Mouse (Mus musculus) neural tube, embryonic 12.5 days (tissue): ENCODE data around the gene Cd68. TPM values are rescaled to one million over a fixed set of nuclear protein-coding genes. Genes with fewer than 3 reads are reported as not detected.

ENCODE experiments used
- ATAC-seq: fragments of 200-750 bp; cut with Nextera tagmentation; 2 replicates; pipeline ENCODE4 v1.8.0; 2017; ENCODE audit warnings: low read depth, mild to moderate bottlenecking, moderate TSS enrichment, moderate library complexity; ENCODE audit not compliant: low FRiP score
- H3K27ac ChIP-seq: fragments of 300-500 bp; sonication (generic); 2 replicates; pipeline ENCODE4 v1.5.1; 2016
- H3K27me3 ChIP-seq: fragments of 300-500 bp; sonication (generic); replicated peaks from 2 replicates; pipeline ENCODE4 v1.6.1; 2016; ENCODE audit warnings: mild to moderate bottlenecking
- H3K36me3 ChIP-seq: fragments of 300-500 bp; sonication (generic); 2 replicates; pipeline ENCODE4 v1.6.1; 2016; ENCODE audit warnings: mild to moderate bottlenecking
- H3K4me1 ChIP-seq: fragments of 300-500 bp; sonication (generic); 2 replicates; pipeline ENCODE4 v1.6.1; 2016
- H3K4me2 ChIP-seq: fragments of 300-500 bp; sonication (generic); replicated peaks from 2 replicates; pipeline ENCODE4 v1.6.1; 2016; ENCODE audit warnings: mild to moderate bottlenecking
- H3K4me3 ChIP-seq: fragments of 300-500 bp; sonication (generic); 2 replicates; pipeline ENCODE4 v1.5.1; 2016
- H3K9ac ChIP-seq: fragments of 300-500 bp; sonication (generic); 2 replicates; pipeline ENCODE4 v1.6.1; 2016; ENCODE audit warnings: mild to moderate bottlenecking
- H3K9me3 ChIP-seq: fragments of 300-500 bp; sonication (generic); 2 replicates; pipeline ENCODE4 v1.6.1; 2016; ENCODE audit warnings: mild to moderate bottlenecking
- WGBS: fragments of 180-500 bp; shearing (Covaris S2); methylation state at CpG from one replicate; pipeline ENCODE4 v1.1.7; 2016; 5-methylcytosine and 5-hydroxymethylcytosine counted together
- polyA plus RNA-seq: library from polyadenylated mRNA; unstranded; fragments of >200 nt; fragmentation: Nextera tagmentation; extraction: Ambion mirVana; gene quantifications from 2 replicates; pipeline ENCODE4 v1.2.1, GENCODE M21; 2016

Gene Cd68
- polyA plus RNA-seq, 1 experiment from 2014 or later = 8.0 TPM

- ATAC-seq = no peak
- H3K4me3 ChIP-seq = no peak overlapping the region
- H3K9ac ChIP-seq = no peak overlapping the region
- H3K27ac ChIP-seq = no peak overlapping the region
- no peaks in the 10 kb centered on the region for H3K9me3 ChIP-seq
- H3K4me1 ChIP-seq = 0 out of 2 replicates have a peak, but pooled peaks cover 1% of the 10 kb centered on the region
- 87% methylated on average over 1 of the region's 1 CpGs for WGBS
- no peak overlapping the region for H3K4me2 ChIP-seq
- 0 out of 2 replicates have a peak, but pooled peaks cover 2% of the 10 kb centered on the region for H3K27me3 ChIP-seq
- no peaks in the 10 kb centered on the region for H3K36me3 ChIP-seq
Measured at GRCm38 (mm10) chr11:69689891-69690290, 23.9 kb upstream of the Cd68 start.

DNA sequence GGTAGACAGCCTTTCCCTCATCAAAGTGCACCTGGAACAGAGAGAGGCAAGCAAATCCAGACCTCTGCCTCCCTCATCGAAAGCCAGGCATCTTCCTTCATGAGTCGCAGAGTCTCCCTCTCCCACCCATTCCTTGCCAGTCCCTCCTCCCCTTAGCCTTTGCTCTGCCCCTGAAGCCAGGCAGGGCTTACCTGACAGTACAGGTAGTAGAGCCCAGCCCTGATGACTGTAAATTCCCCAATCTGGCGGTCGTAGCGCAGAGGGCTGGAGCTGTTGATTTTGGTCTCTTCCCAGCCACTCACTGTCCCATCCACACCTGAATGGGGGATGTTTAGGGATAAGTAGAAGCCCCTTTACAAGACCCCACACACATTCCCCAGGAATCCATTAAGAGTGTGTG, 21.1 kb upstream of the Cd68 start:
- H3K9ac ChIP-seq = no peak overlapping the region
- H3K4me3 ChIP-seq = no peak overlapping the region
- H3K27ac ChIP-seq = no peak overlapping the region
- H3K9me3 ChIP-seq = no peaks in the 10 kb centered on the region
- ATAC-seq = no peak
- WGBS = 65% methylated on average over 5 of the region's 5 CpGs
- H3K4me1 ChIP-seq = peaks cover 5% of the 10 kb centered on the region
- no peaks in the 10 kb centered on the region for H3K27me3 ChIP-seq
- no peak overlapping the region for H3K4me2 ChIP-seq
- no peaks in the 10 kb centered on the region for H3K36me3 ChIP-seq

DNA sequence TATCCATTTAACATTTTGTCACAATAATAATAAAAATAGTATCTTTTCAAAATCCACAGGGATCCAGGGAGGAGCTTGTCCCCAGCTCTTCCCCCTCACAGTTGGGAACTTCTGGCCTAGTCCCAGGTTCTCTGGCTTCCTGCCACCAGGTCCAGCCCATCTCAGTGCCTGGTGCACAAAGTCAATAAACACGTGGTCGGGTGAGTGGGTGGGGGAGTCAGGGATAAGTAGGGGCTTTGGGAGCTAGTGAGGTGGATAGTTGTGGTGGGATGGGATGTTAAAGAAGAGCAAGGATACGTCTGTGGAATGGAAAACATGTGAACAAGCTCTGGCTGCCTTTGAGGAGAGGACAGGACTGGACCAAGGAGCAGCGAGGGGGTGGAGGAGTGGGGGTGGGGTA, 20.4 kb upstream of the Cd68 start:
- 28% methylated on average over 4 of the region's 4 CpGs for WGBS
- ATAC-seq = no peak
- H3K4me1 ChIP-seq = peaks cover 5% of the 10 kb centered on the region
- no peaks in the 10 kb centered on the region for H3K27me3 ChIP-seq
- H3K27ac ChIP-seq = no peak overlapping the region
- no peak overlapping the region for H3K4me2 ChIP-seq
- no peak overlapping the region for H3K4me3 ChIP-seq
- H3K36me3 ChIP-seq = no peaks in the 10 kb centered on the region
- H3K9me3 ChIP-seq = no peaks in the 10 kb centered on the region
- H3K9ac ChIP-seq = no peak overlapping the region

DNA sequence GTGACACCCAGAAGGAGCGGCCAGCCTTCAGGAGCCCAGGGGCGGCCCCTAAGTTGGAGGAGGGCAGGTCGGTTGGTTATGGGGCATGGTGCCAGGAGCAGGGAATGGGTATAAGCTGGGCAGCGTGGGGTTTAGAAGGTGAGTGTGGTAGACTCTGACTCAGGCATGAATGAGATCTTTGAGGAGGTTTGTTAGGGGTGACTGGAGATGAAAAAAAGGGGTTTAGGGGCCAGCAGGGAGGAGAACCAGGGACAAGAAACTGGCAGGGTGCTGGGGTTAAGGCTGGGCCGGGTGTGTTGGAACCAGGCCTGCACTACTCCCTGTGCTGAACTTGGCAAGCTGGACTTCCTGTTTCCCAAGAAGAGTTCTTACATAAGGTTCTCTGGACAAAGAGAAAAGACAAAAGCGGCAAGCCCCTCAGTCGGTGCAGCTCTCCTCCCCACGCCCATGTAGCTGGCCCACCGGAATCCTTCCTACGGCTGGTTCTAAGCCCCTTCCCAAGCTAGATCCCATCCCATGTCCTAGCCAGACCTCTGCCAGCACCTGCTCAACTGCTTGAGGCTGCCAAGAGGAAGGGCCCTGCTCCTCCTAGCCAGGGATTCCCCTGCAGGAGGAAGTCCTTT, 19.7 kb upstream of the Cd68 start, which contains the start of gene Tnfsf13:
Tnfsf13 (minus strand) TSS at position 259 of the 623 bp plus-strand sequence.
- Histone ChIP-seq H3K4me3 (no peak within 1 kb of the TSS), H3K9me3 (no peaks in the 10 kb centered on the region), H3K27ac (no peak within 1 kb of the TSS), H3K36me3 (no peaks in the 10 kb centered on the region), H3K4me2 (no peak within 1 kb of the TSS), H3K4me1 (peaks cover 11% of the 10 kb centered on the region), H3K9ac (no peak within 1 kb of the TSS), H3K27me3 (no peaks in the 10 kb centered on the region)
- ATAC-seq = no peak
- WGBS = 79% methylated on average over 10 of the region's 10 CpGs

- H3K36me3 ChIP-seq = peaks cover 6% of the 10 kb centered on the region
- peaks cover 18% of the 10 kb centered on the region for H3K4me1 ChIP-seq
- H3K4me3 ChIP-seq = no peak overlapping the region
- WGBS = 80% methylated on average over 6 of the region's 6 CpGs
- no peak for ATAC-seq
- no peaks in the 10 kb centered on the region for H3K27me3 ChIP-seq
- H3K4me2 ChIP-seq = no peak overlapping the region
- no peak overlapping the region for H3K9ac ChIP-seq
- H3K9me3 ChIP-seq = no peaks in the 10 kb centered on the region
- no peak overlapping the region for H3K27ac ChIP-seq
Measured at GRCm38 (mm10) chr11:69684936-69685335, 19.0 kb upstream of the Cd68 start.

DNA sequence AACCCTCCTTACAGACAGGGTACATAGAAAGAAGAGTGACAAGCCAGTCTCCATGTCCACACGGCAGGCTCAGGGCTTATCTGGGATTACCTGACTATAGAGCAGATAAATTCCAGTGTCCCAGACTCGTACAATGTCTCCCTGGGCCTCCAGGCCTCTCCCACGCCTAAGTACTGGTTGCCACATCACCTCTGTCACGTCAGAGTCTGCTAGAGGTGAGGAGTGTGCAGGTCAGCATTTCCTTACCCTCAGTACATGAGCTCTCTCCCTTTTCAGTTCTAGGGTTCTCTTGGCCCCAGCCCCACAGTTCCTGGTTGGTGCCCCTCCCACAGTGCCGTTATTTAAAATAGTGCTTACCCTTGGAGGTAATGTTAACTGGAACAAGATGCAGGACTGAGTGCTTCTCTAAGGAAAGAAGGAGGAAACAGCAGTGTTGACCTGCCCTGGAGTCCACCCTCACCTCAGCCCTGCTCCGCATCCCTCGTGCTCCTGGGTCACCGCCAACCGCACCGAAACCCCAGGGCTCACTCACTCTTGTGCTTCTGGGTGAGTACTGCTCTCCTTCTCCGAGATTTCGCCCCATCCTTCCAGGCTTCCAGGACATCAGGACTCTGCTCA, 18.3 kb upstream of the Cd68 start:
- no peak overlapping the region for H3K4me2 ChIP-seq
- H3K9ac ChIP-seq = no peak overlapping the region
- no peak overlapping the region for H3K27ac ChIP-seq
- ATAC-seq = no peak
- peaks cover 10% of the 10 kb centered on the region for H3K36me3 ChIP-seq
- H3K27me3 ChIP-seq = no peaks in the 10 kb centered on the region
- H3K4me3 ChIP-seq = no peak overlapping the region
- peaks cover 23% of the 10 kb centered on the region for H3K4me1 ChIP-seq
- 83% methylated on average over 12 of the region's 12 CpGs for WGBS
- H3K9me3 ChIP-seq = no peaks in the 10 kb centered on the region

DNA sequence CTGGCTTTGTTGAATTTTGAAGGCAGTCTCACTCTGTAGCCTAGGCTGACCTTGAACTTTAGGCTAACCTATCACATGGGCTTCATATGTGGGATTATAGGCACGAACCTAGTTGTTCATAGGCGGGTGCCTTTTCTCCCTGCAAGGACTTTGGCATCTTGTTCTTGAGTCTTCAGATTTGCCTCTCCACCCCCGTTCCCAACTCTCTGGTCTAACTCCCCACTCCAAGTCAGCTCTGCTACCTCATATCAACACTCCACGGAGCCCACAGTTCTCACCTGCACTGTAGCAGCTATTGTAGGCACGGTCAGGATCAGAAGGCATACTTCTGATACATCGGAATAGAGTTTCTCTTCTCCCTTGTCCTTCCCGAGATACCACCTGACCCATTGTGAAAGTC, 17.6 kb upstream of the Cd68 start:
- 88% methylated on average over 7 of the region's 7 CpGs for WGBS
- H3K27ac ChIP-seq = no peak overlapping the region
- H3K4me2 ChIP-seq = no peak overlapping the region
- H3K4me1 ChIP-seq = peaks cover 23% of the 10 kb centered on the region
- H3K4me3 ChIP-seq = no peak overlapping the region
- ATAC-seq = no peak
- H3K9me3 ChIP-seq = no peaks in the 10 kb centered on the region
- no peaks in the 10 kb centered on the region for H3K27me3 ChIP-seq
- H3K36me3 ChIP-seq = peaks cover 17% of the 10 kb centered on the region
- H3K9ac ChIP-seq = no peak overlapping the region

- peaks cover 23% of the 10 kb centered on the region for H3K4me1 ChIP-seq
Measured at GRCm38 (mm10) chr11:69682840-69683533, 17.0 kb upstream of the Cd68 start.

DNA sequence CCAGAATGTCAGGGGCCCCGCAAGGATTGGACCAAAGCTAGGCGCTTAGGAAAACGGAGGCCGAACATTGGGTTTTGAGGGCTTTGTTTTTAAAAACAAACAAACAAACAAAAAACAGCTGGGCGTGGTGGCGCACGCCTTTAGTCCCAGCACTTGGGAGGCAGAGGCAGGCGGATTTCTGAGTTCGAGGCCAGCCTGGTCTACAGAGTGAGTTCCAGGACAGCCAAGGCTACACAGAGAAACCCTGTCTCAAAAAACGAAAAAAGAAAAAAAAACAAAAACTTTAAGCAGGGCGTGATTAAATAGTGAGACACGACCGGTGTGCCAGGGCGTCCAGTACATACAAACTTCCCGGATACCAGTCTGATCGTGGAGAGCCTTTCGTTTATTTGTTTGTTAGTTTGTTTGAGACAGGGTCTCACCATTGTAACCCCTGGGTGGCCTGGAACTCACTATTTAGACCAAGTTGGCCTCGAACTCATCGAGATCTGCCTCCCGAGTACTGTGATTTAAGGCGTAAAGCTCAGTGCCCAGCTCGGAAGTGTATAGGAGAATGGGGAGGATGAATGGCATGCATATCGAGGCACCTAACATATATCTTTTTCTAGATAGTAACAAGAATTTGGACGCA, 16.4 kb upstream of the Cd68 start:
- ATAC-seq = peak; percentile 19
- peaks cover 28% of the 10 kb centered on the region for H3K36me3 ChIP-seq
- H3K27me3 ChIP-seq = no peaks in the 10 kb centered on the region
- peak overlapping the region; percentile 94 for H3K4me2 ChIP-seq
- H3K27ac ChIP-seq = peak overlapping the region; percentile 48
- H3K4me3 ChIP-seq = peak overlapping the region; percentile 81
- WGBS = 26% methylated on average over 24 of the region's 24 CpGs
- peak overlapping the region; percentile 81 for H3K9ac ChIP-seq
- H3K9me3 ChIP-seq = no peaks in the 10 kb centered on the region
- H3K4me1 ChIP-seq = peaks cover 23% of the 10 kb centered on the region

More at GRCm38 (mm10) chr11:69682840-69683533, 17.0 kb upstream of the Cd68 start:
- no peak overlapping the region for H3K9ac ChIP-seq
- no peak for ATAC-seq
- peaks cover 22% of the 10 kb centered on the region for H3K36me3 ChIP-seq
- no peak overlapping the region for H3K27ac ChIP-seq
- no peaks in the 10 kb centered on the region for H3K9me3 ChIP-seq
- H3K27me3 ChIP-seq = no peaks in the 10 kb centered on the region
- H3K4me3 ChIP-seq = no peak overlapping the region
- H3K4me2 ChIP-seq = peak overlapping the region; percentile 94
- WGBS = 28% methylated on average over 12 of the region's 12 CpGs

- Histone ChIP-seq H3K36me3 (peaks cover 34% of the 10 kb centered on the region), H3K9ac (peak within 1 kb of the TSS; percentile 81), H3K4me2 (peak within 1 kb of the TSS; percentile 94), H3K27ac (peak within 1 kb of the TSS; percentile 48), H3K4me3 (peak within 1 kb of the TSS; percentile 81), H3K9me3 (no peaks in the 10 kb centered on the region), H3K4me1 (peaks cover 23% of the 10 kb centered on the region), H3K27me3 (no peaks in the 10 kb centered on the region)
- ATAC-seq = peak; percentile 95
- under 1% methylated on average over 80 of the region's 80 CpGs for WGBS
Measured at GRCm38 (mm10) chr11:69681314-69682208, 15.6 kb upstream of the Cd68 start, which contains the start of gene Senp3. Gene Senp3 (minus strand): TSS chr11:69682084.

DNA sequence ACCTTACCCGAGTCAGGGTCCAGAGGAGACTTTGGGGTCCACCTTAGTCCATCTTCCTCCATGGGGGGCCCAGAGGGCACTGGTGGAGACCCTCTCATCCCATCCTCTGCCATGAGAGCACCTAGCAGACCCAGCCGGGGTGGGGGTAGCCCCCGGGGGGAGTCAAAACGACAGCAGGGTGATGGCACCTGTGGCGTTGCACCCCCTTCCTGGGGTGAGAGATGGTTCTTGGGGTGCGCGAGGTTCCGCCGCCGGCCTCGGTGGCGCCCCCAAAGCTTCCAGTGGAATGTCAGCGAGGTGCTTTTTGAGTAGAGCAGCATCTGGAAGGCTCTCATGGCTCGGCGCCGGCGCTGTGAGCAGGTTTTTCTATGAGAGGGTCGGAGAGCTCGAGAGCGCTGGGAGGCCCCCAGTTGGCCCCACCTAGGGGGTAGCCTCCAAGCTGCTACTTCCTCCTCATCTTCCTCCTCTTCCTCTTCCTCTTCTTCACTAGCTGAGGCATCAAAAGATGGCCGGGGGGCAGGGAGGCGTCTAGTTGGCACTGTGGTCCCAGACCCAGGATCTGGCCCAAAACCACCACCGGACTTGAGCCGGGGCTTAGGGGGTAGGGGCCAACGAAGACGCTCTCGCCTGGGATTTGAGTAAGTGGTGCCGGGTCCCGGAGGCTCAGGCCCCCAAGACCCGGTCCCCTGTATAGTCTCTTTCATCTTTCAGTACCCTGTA, 14.3 kb upstream of the Cd68 start:
- 94% methylated on average over 30 of the region's 30 CpGs for WGBS
- H3K4me3 ChIP-seq = peak overlapping the region; percentile 81
- peak overlapping the region; percentile 94 for H3K4me2 ChIP-seq
- peaks cover 23% of the 10 kb centered on the region for H3K4me1 ChIP-seq
- no peaks in the 10 kb centered on the region for H3K9me3 ChIP-seq
- no peaks in the 10 kb centered on the region for H3K27me3 ChIP-seq
- H3K36me3 ChIP-seq = peaks cover 47% of the 10 kb centered on the region
- no peak overlapping the region for H3K27ac ChIP-seq
- no peak for ATAC-seq
- 0 out of 2 replicates have a peak overlapping the region, but pooled peaks have one; percentile 26 for H3K9ac ChIP-seq
